Mouse (Mus musculus) intestine, embryonic 16.5 days (tissue): Measurements from ENCODE around the gene Ildr1. TPM values are rescaled to one million over a fixed set of nuclear protein-coding genes. Genes with fewer than 3 reads are reported as not detected.
A peak's percentile ranks its signal among the peaks of the same experiment; 100 is the strongest.

Experiments used
- ATAC-seq: fragments of 200-750 bp; cut with Nextera tagmentation; 2 replicates; pipeline ENCODE4 v1.8.0; 2017; ENCODE audit warnings: moderate TSS enrichment, moderate library complexity
- H3K27ac ChIP-seq: fragments of 300-500 bp; sonication (generic); 2 replicates; pipeline ENCODE4 v1.5.1; 2014; ENCODE audit warnings: mild to moderate bottlenecking, low read length
- H3K27me3 ChIP-seq: fragments of 300-500 bp; sonication (generic); replicated peaks from 2 replicates; pipeline ENCODE4 v1.6.1; 2014; ENCODE audit warnings: low read length, control low read depth, mixed read lengths; ENCODE audit not compliant: control insufficient read depth, insufficient read depth
- H3K36me3 ChIP-seq: fragments of 300-500 bp; sonication (generic); 2 replicates; pipeline ENCODE4 v1.6.1; 2014; ENCODE audit warnings: low read length, control low read depth; ENCODE audit not compliant: control insufficient read depth, insufficient read depth
- H3K4me1 ChIP-seq: fragments of 300-500 bp; sonication (generic); 2 replicates; pipeline ENCODE4 v1.6.1; 2014; ENCODE audit warnings: low read length, control low read depth, mixed read lengths; ENCODE audit not compliant: control insufficient read depth, insufficient read depth
- H3K4me2 ChIP-seq: fragments of 300-500 bp; sonication (generic); 2 replicates; pipeline ENCODE4 v1.6.1; 2014; ENCODE audit warnings: low read depth, low read length, control low read depth
- H3K4me3 ChIP-seq: fragments of 300-500 bp; sonication (generic); 2 replicates; pipeline ENCODE4 v1.5.1; 2014; ENCODE audit warnings: mild to moderate bottlenecking, low read length
- H3K9ac ChIP-seq: fragments of 300-500 bp; sonication (generic); 2 replicates; pipeline ENCODE4 v1.6.1; 2014; ENCODE audit warnings: low read depth, low read length
- H3K9me3 ChIP-seq: fragments of 300-500 bp; sonication (generic); 2 replicates; pipeline ENCODE4 v1.6.1; 2016; ENCODE audit warnings: low read length, control low read depth; ENCODE audit not compliant: control insufficient read depth
- WGBS: fragments of 180-500 bp; shearing (Covaris S2); extraction: QIAGEN DNeasy Blood & Tissue Kit; methylation state at CpG from one replicate; pipeline ENCODE4 v1.1.7; 2014; 5-methylcytosine and 5-hydroxymethylcytosine counted together
- polyA plus RNA-seq: library from polyadenylated mRNA; unstranded; fragments of >200 nt; fragmentation: Nextera tagmentation; extraction: Ambion mirVana; gene quantifications from 2 replicates; pipeline ENCODE4 v1.2.1, GENCODE M21; 2015

Ildr1 gene
- polyA plus RNA-seq, 1 experiment from 2014 or later = 9.0 TPM

DNA sequence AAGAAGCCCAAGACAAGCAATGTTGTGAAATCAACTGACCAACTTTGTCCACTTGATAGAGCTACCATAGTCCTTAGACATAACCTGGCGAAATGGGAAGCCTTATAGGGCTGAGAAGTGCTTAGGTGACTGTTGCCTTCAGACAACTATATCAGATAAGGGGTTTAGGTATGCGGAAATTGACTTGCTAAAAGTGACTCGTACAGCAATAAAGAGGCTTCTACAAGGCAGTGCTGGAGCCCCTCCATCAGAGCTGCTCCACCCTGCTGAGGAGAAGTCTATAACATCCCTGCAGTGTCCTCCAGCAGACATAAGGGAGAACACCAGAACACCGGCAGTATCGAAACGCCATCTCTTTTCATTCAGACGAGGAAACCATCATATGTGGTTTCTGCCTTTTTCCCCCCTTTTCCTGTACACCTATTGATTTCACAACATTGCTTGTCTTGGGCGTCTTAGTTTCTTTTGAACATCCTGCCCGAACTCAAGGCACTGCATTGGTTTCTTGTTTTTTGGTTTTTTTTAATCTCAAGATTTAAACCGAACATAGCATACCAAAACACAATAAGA is 27.2 kb upstream of the Ildr1 start:
- H3K4me2 ChIP-seq = no peak overlapping the region
- H3K4me3 ChIP-seq = no peak overlapping the region
- H3K36me3 ChIP-seq = no peaks in the 10 kb centered on the region
- no peak overlapping the region for H3K27ac ChIP-seq
- peak; percentile 84 for ATAC-seq
- H3K27me3 ChIP-seq = no peaks in the 10 kb centered on the region
- H3K9me3 ChIP-seq = no peaks in the 10 kb centered on the region
- no peaks in the 10 kb centered on the region for H3K4me1 ChIP-seq
- H3K9ac ChIP-seq = no peak overlapping the region
- 80% methylated on average over 10 of the region's 10 CpGs for WGBS

DNA sequence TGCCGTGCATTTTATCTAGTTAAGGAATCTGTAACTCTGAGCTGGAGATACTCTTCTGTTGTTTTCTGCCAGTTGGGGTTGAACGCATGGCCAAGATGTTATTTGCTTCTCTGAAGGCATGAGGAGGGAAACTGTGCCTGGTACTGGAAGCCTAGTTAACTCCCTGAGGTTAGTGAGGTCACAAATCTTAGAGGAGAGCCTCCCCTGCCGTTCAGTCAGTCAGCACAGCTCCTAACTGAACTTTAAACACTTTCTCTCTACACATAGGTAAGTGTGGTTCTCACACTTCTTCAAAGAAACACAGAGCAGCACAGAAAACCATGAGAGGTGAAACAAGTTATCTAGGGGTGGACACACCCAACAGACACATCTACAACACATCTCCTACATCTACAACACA is 23.2 kb upstream of the Ildr1 start:
- no peaks in the 10 kb centered on the region for H3K36me3 ChIP-seq
- H3K4me3 ChIP-seq = no peak overlapping the region
- no peaks in the 10 kb centered on the region for H3K9me3 ChIP-seq
- no peak overlapping the region for H3K27ac ChIP-seq
- H3K27me3 ChIP-seq = no peaks in the 10 kb centered on the region
- 76% methylated on average over 3 of the region's 3 CpGs for WGBS
- no peak for ATAC-seq
- H3K4me1 ChIP-seq = no peaks in the 10 kb centered on the region
- H3K9ac ChIP-seq = no peak overlapping the region
- no peak overlapping the region for H3K4me2 ChIP-seq

DNA sequence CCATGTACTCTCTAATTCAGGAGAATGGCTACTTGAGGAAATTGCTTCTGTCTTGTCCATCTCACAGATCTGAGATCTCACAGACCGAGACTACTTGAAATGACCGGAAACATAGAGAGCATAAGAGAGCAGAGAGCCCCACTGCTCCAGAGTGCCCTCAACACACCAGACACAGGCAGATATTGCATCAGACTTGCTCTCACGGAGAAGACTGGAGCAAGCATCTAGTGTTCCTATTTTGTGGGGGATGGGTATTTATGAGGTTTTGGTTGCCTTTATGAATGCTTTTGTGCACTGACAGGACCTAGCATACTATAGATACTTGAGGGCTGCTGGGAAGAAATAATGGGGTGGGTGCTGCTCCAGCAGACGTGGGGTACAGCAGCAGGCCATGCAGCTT is 20.6 kb upstream of the Ildr1 start:
- no peaks in the 10 kb centered on the region for H3K4me1 ChIP-seq
- ATAC-seq = no peak
- WGBS = 77% methylated on average over 4 of the region's 4 CpGs
- no peak overlapping the region for H3K27ac ChIP-seq
- H3K9me3 ChIP-seq = no peaks in the 10 kb centered on the region
- no peaks in the 10 kb centered on the region for H3K27me3 ChIP-seq
- H3K9ac ChIP-seq = no peak overlapping the region
- no peak overlapping the region for H3K4me3 ChIP-seq
- no peak overlapping the region for H3K4me2 ChIP-seq
- no peaks in the 10 kb centered on the region for H3K36me3 ChIP-seq

DNA sequence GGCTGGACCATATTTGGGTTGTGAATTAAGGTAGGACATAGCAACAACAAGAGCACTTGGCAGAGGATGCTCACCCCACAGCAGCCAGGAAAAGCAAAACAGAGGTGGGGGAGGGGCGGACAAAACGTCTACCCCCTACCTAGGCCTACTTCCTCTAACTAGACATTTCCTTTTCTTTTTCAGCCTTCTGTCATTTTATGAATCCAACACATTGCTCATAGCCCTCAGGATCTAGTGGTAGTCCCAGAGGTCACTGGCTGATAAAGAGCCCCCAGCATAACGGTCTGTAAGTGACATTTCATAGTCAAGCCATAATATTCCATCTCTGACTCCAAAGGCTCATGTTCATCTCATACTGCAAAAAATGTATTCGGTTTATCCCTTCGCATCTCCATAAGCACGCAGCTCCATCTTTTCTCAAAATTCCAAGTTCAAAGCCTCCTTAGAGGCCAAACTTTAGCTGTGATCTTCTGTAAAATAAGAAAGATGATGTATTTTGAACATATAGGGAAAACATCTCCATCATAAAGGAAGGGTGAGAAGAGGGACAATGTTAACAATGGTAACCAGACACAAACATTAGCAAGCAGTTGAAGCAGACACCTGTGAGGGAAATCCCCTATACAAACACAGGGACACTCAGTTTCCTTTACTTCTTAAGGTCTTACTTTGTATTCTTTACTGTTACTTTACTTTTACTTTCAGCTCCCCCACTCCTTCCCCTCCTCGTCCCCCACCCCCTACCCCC is 19.1 kb upstream of the Ildr1 start:
- no peaks in the 10 kb centered on the region for H3K9me3 ChIP-seq
- H3K4me1 ChIP-seq = no peaks in the 10 kb centered on the region
- H3K36me3 ChIP-seq = no peaks in the 10 kb centered on the region
- H3K9ac ChIP-seq = no peak overlapping the region
- H3K4me3 ChIP-seq = no peak overlapping the region
- no peak overlapping the region for H3K27ac ChIP-seq
- 68% methylated on average over 7 of the region's 7 CpGs for WGBS
- no peak overlapping the region for H3K4me2 ChIP-seq
- no peaks in the 10 kb centered on the region for H3K27me3 ChIP-seq
- no peak for ATAC-seq

DNA sequence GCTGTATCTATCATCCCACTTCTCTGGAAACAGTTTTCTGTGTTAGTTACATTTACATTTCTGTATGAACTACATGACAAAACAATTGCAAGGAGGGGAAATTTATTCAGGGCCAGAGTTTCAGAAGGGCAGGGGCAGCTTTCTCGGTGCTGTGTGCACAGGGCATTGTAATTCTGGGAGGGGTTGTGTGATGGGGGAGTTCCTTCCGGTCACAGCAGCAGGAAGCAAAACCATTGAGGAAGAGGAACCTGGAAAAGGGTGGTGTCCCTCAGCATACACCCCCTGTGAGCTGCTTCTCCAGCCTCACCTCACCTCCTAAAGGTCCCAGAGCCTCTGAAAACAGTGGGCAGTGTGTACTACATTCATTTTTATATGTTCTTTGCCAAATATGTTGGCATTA is 18.5 kb upstream of the Ildr1 start:
- H3K9me3 ChIP-seq = no peaks in the 10 kb centered on the region
- no peak for ATAC-seq
- no peak overlapping the region for H3K4me3 ChIP-seq
- no peaks in the 10 kb centered on the region for H3K27me3 ChIP-seq
- WGBS = 36% methylated on average over 2 of the region's 2 CpGs
- no peak overlapping the region for H3K27ac ChIP-seq
- H3K4me1 ChIP-seq = no peaks in the 10 kb centered on the region
- H3K4me2 ChIP-seq = no peak overlapping the region
- no peaks in the 10 kb centered on the region for H3K36me3 ChIP-seq
- no peak overlapping the region for H3K9ac ChIP-seq

DNA sequence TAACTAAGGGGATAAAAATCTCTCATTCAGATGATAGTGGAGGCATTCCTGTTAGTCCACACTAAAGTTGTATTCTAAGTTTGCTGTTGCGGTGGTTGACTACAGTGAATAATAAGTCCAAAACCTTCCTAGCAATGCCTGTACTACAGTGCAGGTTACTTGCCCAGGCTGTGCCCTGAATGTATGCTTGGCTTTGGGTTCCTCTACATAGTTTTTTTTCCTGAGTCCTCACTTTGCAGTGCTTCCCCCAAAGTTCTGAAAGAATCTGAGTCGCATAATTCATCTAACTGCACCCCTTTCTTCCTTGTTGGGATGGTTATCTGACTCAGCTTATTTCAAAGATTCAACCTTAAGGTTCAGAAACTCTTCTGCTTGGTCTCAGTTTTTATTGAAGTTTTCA is 17.9 kb upstream of the Ildr1 start:
- 93% methylated on average over 2 of the region's 2 CpGs for WGBS
- Histone ChIP-seq H3K4me3 (no peak overlapping the region), H3K9ac (no peak overlapping the region), H3K4me1 (no peaks in the 10 kb centered on the region), H3K9me3 (no peaks in the 10 kb centered on the region), H3K27me3 (no peaks in the 10 kb centered on the region), H3K36me3 (no peaks in the 10 kb centered on the region), H3K27ac (no peak overlapping the region), H3K4me2 (no peak overlapping the region)
- ATAC-seq = no peak

DNA sequence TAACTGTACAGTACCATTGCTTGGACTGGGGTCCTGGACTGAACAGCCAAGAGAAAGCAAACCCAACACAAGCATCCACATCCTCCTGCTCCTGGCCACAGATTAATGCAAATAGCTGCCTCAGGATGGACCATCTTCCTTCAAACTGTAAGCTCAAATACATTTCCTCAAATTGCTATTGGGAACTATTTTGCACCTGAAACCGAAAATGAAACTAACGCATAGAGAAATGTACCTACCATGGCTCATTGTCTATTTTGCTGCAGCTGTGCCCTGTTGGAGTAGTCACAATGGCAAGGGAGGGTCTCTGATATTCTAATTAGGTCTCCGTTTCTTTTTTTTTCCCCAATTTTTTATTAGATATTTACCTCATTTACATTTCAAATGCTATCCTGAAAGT is 11.9 kb upstream of the Ildr1 start:
- Histone ChIP-seq H3K4me1 (no peaks in the 10 kb centered on the region), H3K27me3 (no peaks in the 10 kb centered on the region), H3K9me3 (no peaks in the 10 kb centered on the region), H3K27ac (no peak overlapping the region), H3K4me3 (no peak overlapping the region), H3K36me3 (no peaks in the 10 kb centered on the region), H3K4me2 (no peak overlapping the region), H3K9ac (no peak overlapping the region)
- no peak for ATAC-seq
- WGBS = 90% methylated on average over 3 of the region's 3 CpGs

DNA sequence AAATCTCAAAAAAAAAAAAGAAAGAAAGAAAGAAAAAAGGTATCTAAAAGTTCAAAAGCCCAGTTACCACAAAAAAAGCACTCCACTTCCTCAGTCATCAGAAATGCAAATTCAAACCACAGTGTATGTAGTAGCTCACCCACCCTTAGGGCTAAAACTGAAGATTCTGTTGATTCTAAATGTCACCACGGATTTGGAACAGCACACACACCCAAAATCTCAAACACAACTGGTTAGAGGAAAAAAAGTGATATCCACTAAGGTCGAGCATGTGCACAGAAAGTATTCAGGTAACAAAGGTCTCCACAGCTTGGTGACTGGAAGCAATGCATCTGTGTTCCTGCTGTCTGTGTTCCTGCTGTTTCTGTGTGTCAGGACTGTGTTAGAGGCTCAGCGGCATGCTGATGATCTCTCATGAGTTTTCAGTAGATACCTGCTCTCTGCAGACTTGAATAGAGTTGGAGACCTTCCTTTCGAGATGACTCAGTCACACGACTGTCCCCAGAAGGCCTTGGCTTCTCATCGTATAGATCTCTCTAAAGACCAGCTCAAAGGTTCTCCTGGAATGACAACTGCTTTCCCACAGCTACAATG is 9.4 kb upstream of the Ildr1 start:
- no peak for ATAC-seq
- Histone ChIP-seq H3K9me3 (no peaks in the 10 kb centered on the region), H3K27ac (no peak overlapping the region), H3K4me1 (no peaks in the 10 kb centered on the region), H3K9ac (no peak overlapping the region), H3K4me3 (no peak overlapping the region), H3K27me3 (no peaks in the 10 kb centered on the region), H3K4me2 (no peak overlapping the region), H3K36me3 (no peaks in the 10 kb centered on the region)
- 71% methylated on average over 6 of the region's 6 CpGs for WGBS

DNA sequence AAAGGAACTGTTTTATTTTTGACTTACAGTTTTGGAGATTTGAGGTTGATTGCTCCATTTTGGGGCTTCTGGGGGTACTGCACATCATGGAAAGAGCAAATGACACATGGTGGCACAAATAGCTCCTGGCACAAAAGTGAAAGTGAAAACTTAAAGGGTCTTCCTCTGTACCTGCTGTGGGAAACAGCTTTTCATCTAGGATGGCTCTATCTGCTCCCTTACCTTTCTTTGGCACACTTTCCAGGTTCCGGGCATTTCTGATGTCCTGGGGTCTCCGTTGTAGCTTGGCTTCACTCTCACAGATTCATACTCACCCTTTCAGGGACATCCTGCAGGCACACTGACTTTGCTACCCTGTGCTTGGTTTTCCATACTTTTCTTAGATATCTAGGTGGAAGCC is 5.7 kb upstream of the Ildr1 start:
- H3K4me1 ChIP-seq = 0 out of 2 replicates have a peak, but pooled peaks cover 2% of the 10 kb centered on the region
- no peak overlapping the region for H3K4me2 ChIP-seq
- 86% methylated on average over 2 of the region's 2 CpGs for WGBS
- ATAC-seq = no peak
- H3K9ac ChIP-seq = no peak overlapping the region
- H3K27ac ChIP-seq = no peak overlapping the region
- no peaks in the 10 kb centered on the region for H3K36me3 ChIP-seq
- no peaks in the 10 kb centered on the region for H3K9me3 ChIP-seq
- H3K4me3 ChIP-seq = no peak overlapping the region
- H3K27me3 ChIP-seq = no peaks in the 10 kb centered on the region
